Mouse (Mus musculus): ENCODE data around the gene Olfr92. TPM values are rescaled to one million over a fixed set of nuclear protein-coding genes. Genes with fewer than 3 reads are reported as not detected.

Olfr92 gene
- polyA plus RNA-seq, 1 experiment from 2014 or later, result not detected

Other genes with a start within 250 kb of the Olfr92 start
- gene Trim40, start 230.0 kb downstream of the Olfr92 start, polyA plus RNA-seq (2015; fragmentation: Nextera tagmentation; extraction: Ambion mirVana), result not detected in 2 replicates
- gene Trim31, start 222.0 kb downstream of the Olfr92 start, polyA plus RNA-seq (2015; fragmentation: Nextera tagmentation; extraction: Ambion mirVana), result not detected in 2 replicates
- 1.1 and 1.7 TPM in 2 replicates for gene Rnf39, start 177.2 kb downstream of the Olfr92 start, polyA plus RNA-seq (2015; fragmentation: Nextera tagmentation; extraction: Ambion mirVana)
- 163 and 172 TPM in 2 replicates for gene Ppp1r11, start 168.3 kb downstream of the Olfr92 start, polyA plus RNA-seq (2015; fragmentation: Nextera tagmentation; extraction: Ambion mirVana)
- gene Znrd1, start 161.5 kb downstream of the Olfr92 start, polyA plus RNA-seq (2015; fragmentation: Nextera tagmentation; extraction: Ambion mirVana), result 51.0 and 52.7 TPM in 2 replicates
- 4.7 and 4.9 TPM in 2 replicates for gene Znrd1as, start 161.5 kb downstream of the Olfr92 start, polyA plus RNA-seq (2015; fragmentation: Nextera tagmentation; extraction: Ambion mirVana)
- 0.40 and 0.68 TPM in 2 replicates for gene 2410137M14Rik, start 138.9 kb downstream of the Olfr92 start, polyA plus RNA-seq (2015; fragmentation: Nextera tagmentation; extraction: Ambion mirVana)
- gene H2-M5, start 130.6 kb downstream of the Olfr92 start, polyA plus RNA-seq (2015; fragmentation: Nextera tagmentation; extraction: Ambion mirVana), result 3.4 and 3.8 TPM in 2 replicates
- 289 and 324 TPM in 2 replicates for gene Zfp57, start 118.9 kb downstream of the Olfr92 start, polyA plus RNA-seq (2015; fragmentation: Nextera tagmentation; extraction: Ambion mirVana)
- gene Mog, start 96.7 kb downstream of the Olfr92 start, polyA plus RNA-seq (2015; fragmentation: Nextera tagmentation; extraction: Ambion mirVana), result 2.4 and 3.7 TPM in 2 replicates
- gene Gabbr1, start 74.1 kb downstream of the Olfr92 start, polyA plus RNA-seq (2015; fragmentation: Nextera tagmentation; extraction: Ambion mirVana), result 86.4 and 88.8 TPM in 2 replicates
- 0.06 TPM in 1 of 2 replicates, not detected in the other for gene Olfr90, start 31.6 kb downstream of the Olfr92 start, polyA plus RNA-seq (2015; fragmentation: Nextera tagmentation; extraction: Ambion mirVana)
- gene Olfr91, start 21.8 kb downstream of the Olfr92 start, polyA plus RNA-seq (2015; fragmentation: Nextera tagmentation; extraction: Ambion mirVana), result not detected in 2 replicates
- not detected in 2 replicates for gene Olfr93, start 41.4 kb upstream of the Olfr92 start, polyA plus RNA-seq (2015; fragmentation: Nextera tagmentation; extraction: Ambion mirVana)
- gene Ubd, start 73.8 kb upstream of the Olfr92 start, polyA plus RNA-seq (2015; fragmentation: Nextera tagmentation; extraction: Ambion mirVana), result not detected in 2 replicates
- gene Olfr94, start 80.9 kb upstream of the Olfr92 start, polyA plus RNA-seq (2015; fragmentation: Nextera tagmentation; extraction: Ambion mirVana), result 0.10 and 0.26 TPM in 2 replicates
- gene Olfr95, start 93.0 kb upstream of the Olfr92 start, polyA plus RNA-seq (2015; fragmentation: Nextera tagmentation; extraction: Ambion mirVana), result not detected in 2 replicates
- not detected in 2 replicates for gene Olfr96, start 100.1 kb upstream of the Olfr92 start, polyA plus RNA-seq (2015; fragmentation: Nextera tagmentation; extraction: Ambion mirVana)
- not detected in 2 replicates for gene Olfr97, start 117.2 kb upstream of the Olfr92 start, polyA plus RNA-seq (2015; fragmentation: Nextera tagmentation; extraction: Ambion mirVana)
- not detected in 2 replicates for gene Olfr98, start 143.7 kb upstream of the Olfr92 start, polyA plus RNA-seq (2015; fragmentation: Nextera tagmentation; extraction: Ambion mirVana)
- gene H2-M3, start 150.1 kb upstream of the Olfr92 start, polyA plus RNA-seq (2015; fragmentation: Nextera tagmentation; extraction: Ambion mirVana), result 1.3 and 1.6 TPM in 2 replicates
- not detected in 2 replicates for gene Olfr99, start 163.4 kb upstream of the Olfr92 start, polyA plus RNA-seq (2015; fragmentation: Nextera tagmentation; extraction: Ambion mirVana)
- not detected in 2 replicates for gene Olfr101, start 184.2 kb upstream of the Olfr92 start, polyA plus RNA-seq (2015; fragmentation: Nextera tagmentation; extraction: Ambion mirVana)
- not detected in 2 replicates for gene Olfr102, start 197.0 kb upstream of the Olfr92 start, polyA plus RNA-seq (2015; fragmentation: Nextera tagmentation; extraction: Ambion mirVana)
- gene Olfr103, start 219.6 kb upstream of the Olfr92 start, polyA plus RNA-seq (2015; fragmentation: Nextera tagmentation; extraction: Ambion mirVana), result not detected in 2 replicates
- not detected in 2 replicates for gene Olfr104-ps, start 239.5 kb upstream of the Olfr92 start, polyA plus RNA-seq (2015; fragmentation: Nextera tagmentation; extraction: Ambion mirVana)